Mouse (Mus musculus): ENCODE data around the gene Olfr1215. TPM values are rescaled to one million over a fixed set of nuclear protein-coding genes. Genes with fewer than 3 reads are reported as not detected.
"Not testable (repeated sequence)": the region's sequence is repeated elsewhere in the genome, so short reads cannot be mapped to it uniquely, and the experiment has no call there.

The Olfr1215 gene
- total RNA-seq (2014; rRNA removed), result not detected in 2 replicates
- not detected in 2 replicates for polyA plus RNA-seq (2015; fragmentation: Nextera tagmentation; extraction: Ambion mirVana)

DNA sequence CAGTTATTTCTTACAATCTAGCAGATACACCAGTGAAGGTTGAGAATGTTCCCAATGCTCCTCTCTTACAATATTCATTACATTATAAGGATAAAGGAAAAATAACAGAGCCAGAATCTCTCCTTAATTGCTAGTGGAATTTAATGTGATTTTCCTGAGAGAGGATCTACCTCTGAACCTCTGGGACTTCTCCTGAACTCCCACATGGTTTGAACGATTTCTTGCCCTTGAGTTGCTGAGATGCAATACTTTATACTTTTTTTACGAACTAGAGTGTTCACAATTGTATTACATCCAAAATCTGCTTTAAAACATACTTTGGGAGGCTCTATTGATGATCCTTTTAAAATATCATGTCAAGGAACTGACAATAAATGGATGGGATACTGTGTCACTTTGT is at the start of gene Olfr1215:
Gene Olfr1215 (minus strand): TSS at position 101 of the 400 bp plus-strand sequence.
- no peak for TF ChIP-seq CTCF (IDR thresholded peaks at IDR 0.05)
- H3K27me3 ChIP-seq (ENCODE audit: insufficient read depth, low read length), result no peaks in the 10 kb centered on the region
- WGBS, result 71% methylated on average over 2 of the region's 2 CpGs
- H3K36me3 ChIP-seq (ENCODE audit: insufficient read depth, low read length), result no peaks in the 10 kb centered on the region
- H3K4me3 ChIP-seq (ENCODE audit: low read depth, low read length), result no peak within 1 kb of the TSS
- no peak within 1 kb of the TSS for H3K9ac ChIP-seq (replicated peaks; ENCODE audit: low read length, poor library complexity, severe bottlenecking)
- DNase-seq (ENCODE audit: low spot score) (no peak), ATAC-seq (ENCODE audit: low FRiP score) (no peak)
- no peaks in the 10 kb centered on the region for H3K4me1 ChIP-seq (ENCODE audit: insufficient read depth, low read length)
- no peaks in the 10 kb centered on the region for H3K9me3 ChIP-seq (ENCODE audit: low read length)
- no peak within 1 kb of the TSS for H3K4me2 ChIP-seq (ENCODE audit: low read depth, low read length, poor library complexity, severe bottlenecking)
- H3K27ac ChIP-seq (ENCODE audit: low read depth, low read length), result no peak within 1 kb of the TSS

- 70% methylated on average over 2 of the region's 2 CpGs for WGBS
- Histone ChIP-seq H3K36me3 (ENCODE audit: insufficient read depth, low read length) (no peaks in the 10 kb centered on the region), H3K4me2 (ENCODE audit: low read depth, low read length, poor library complexity, severe bottlenecking) (no peak within 1 kb of the TSS), H3K27me3 (ENCODE audit: insufficient read depth, low read length) (no peaks in the 10 kb centered on the region), H3K9me3 (ENCODE audit: low read length) (no peaks in the 10 kb centered on the region), H3K9ac (replicated peaks; ENCODE audit: low read length, poor library complexity, severe bottlenecking) (no peak within 1 kb of the TSS), H3K27ac (ENCODE audit: low read depth, low read length) (no peak within 1 kb of the TSS), H3K4me1 (ENCODE audit: insufficient read depth, low read length) (no peaks in the 10 kb centered on the region), H3K4me3 (ENCODE audit: low read depth, low read length) (no peak within 1 kb of the TSS)
- ATAC-seq (ENCODE audit: low FRiP score) (no peak), DNase-seq (ENCODE audit: low spot score) (no peak)
- no peak for TF ChIP-seq CTCF (IDR thresholded peaks at IDR 0.05)
These were observed 25.2 kb upstream of the Olfr1215 start, which contains the start of gene Olfr1217 for GRCm38 (mm10) chr2:89031965-89032364. Gene Olfr1217, minus strand, starts transcription at chr2:89032065.

GRCm38 (mm10) chr2:89021436-89021835 is 14.7 kb upstream of the Olfr1215 start:
- H3K36me3 ChIP-seq (ENCODE audit: insufficient read depth, low read length); H3K4me2 ChIP-seq (ENCODE audit: low read depth, low read length, poor library complexity, severe bottlenecking); H3K9ac ChIP-seq (replicated peaks; ENCODE audit: low read length, poor library complexity, severe bottlenecking); H3K9me3 ChIP-seq (ENCODE audit: low read length); H3K27ac ChIP-seq (ENCODE audit: low read depth, low read length); DNase-seq (ENCODE audit: low spot score); H3K4me3 ChIP-seq (ENCODE audit: low read depth, low read length); H3K4me1 ChIP-seq (ENCODE audit: insufficient read depth, low read length); H3K27me3 ChIP-seq (ENCODE audit: insufficient read depth, low read length); ATAC-seq (ENCODE audit: low FRiP score): not testable (repeated sequence)
- 77% methylated on average over 3 of the region's 3 CpGs for WGBS

DNA sequence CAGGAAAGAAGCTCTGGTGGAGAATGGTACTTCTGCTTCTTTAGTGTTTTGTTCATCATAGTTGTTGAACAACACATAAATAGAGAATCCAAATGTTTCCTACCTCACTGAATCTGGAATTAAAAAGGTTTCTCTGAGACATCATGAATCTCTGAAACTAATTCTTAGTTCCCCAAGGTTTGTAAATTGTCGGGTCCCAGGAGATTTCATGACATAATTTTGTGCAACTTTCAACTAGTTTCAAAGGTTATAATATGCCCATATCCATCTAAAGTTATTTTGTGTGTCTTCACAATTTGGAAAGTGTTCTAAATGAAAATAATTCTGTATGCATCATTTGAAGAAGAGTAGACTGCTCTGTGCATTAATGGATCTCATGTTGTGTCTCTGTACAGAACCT is 11.5 kb upstream of the Olfr1215 start, which contains the start of gene Olfr1216:
Gene Olfr1216 (minus strand): TSS at position 101 of the 400 bp plus-strand sequence.
- H3K27me3 ChIP-seq (ENCODE audit: insufficient read depth, low read length), result no peaks in the 10 kb centered on the region
- no peak for DNase-seq (ENCODE audit: low spot score)

GRCm38 (mm10) chr2:88992553-88992952 is 14.2 kb downstream of the Olfr1215 start, which contains the start of gene Olfr1214:
Gene Olfr1214, minus strand, starts transcription at chr2:88992653.
- Histone ChIP-seq H3K27me3 (ENCODE audit: insufficient read depth, low read length) (no peaks in the 10 kb centered on the region), H3K36me3 (ENCODE audit: insufficient read depth, low read length) (no peaks in the 10 kb centered on the region), H3K9me3 (ENCODE audit: low read length) (no peaks in the 10 kb centered on the region), H3K4me1 (ENCODE audit: insufficient read depth, low read length) (no peaks in the 10 kb centered on the region), H3K4me2 (ENCODE audit: low read depth, low read length, poor library complexity, severe bottlenecking) (no peak within 1 kb of the TSS), H3K4me3 (ENCODE audit: low read depth, low read length) (no peak within 1 kb of the TSS), H3K27ac (ENCODE audit: low read depth, low read length) (no peak within 1 kb of the TSS), H3K9ac (replicated peaks; ENCODE audit: low read length, poor library complexity, severe bottlenecking) (no peak within 1 kb of the TSS)
- TF ChIP-seq CTCF (IDR thresholded peaks at IDR 0.05), result no peak
- no peak for ATAC-seq (ENCODE audit: low FRiP score)
- no peak for DNase-seq (ENCODE audit: low spot score)
- WGBS, result 87% methylated on average over 1 of the region's 1 CpGs

More for the DNA sequence above, 11.5 kb upstream of the Olfr1215 start, which contains the start of gene Olfr1216:
- no peak for ATAC-seq (ENCODE audit: low FRiP score)
- Histone ChIP-seq H3K4me2 (ENCODE audit: low read depth, low read length, poor library complexity, severe bottlenecking) (no peak within 1 kb of the TSS), H3K4me1 (ENCODE audit: insufficient read depth, low read length) (no peaks in the 10 kb centered on the region), H3K36me3 (ENCODE audit: insufficient read depth, low read length) (no peaks in the 10 kb centered on the region), H3K9ac (replicated peaks; ENCODE audit: low read length, poor library complexity, severe bottlenecking) (no peak within 1 kb of the TSS), H3K27ac (ENCODE audit: low read depth, low read length) (no peak within 1 kb of the TSS), H3K9me3 (ENCODE audit: low read length) (no peaks in the 10 kb centered on the region), H3K4me3 (ENCODE audit: low read depth, low read length) (no peak within 1 kb of the TSS)
- TF ChIP-seq CTCF (IDR thresholded peaks at IDR 0.05), result no peak
- 77% methylated on average over 1 of the region's 1 CpGs for WGBS

- Histone ChIP-seq H3K27ac (ENCODE audit: low read depth, low read length) (no peak within 1 kb of the TSS), H3K4me2 (ENCODE audit: low read depth, low read length, poor library complexity, severe bottlenecking) (no peak within 1 kb of the TSS), H3K9me3 (ENCODE audit: low read length) (no peaks in the 10 kb centered on the region), H3K9ac (replicated peaks; ENCODE audit: low read length, poor library complexity, severe bottlenecking) (no peak within 1 kb of the TSS), H3K4me1 (ENCODE audit: insufficient read depth, low read length) (no peaks in the 10 kb centered on the region), H3K27me3 (ENCODE audit: insufficient read depth, low read length) (no peaks in the 10 kb centered on the region), H3K36me3 (ENCODE audit: insufficient read depth, low read length) (no peaks in the 10 kb centered on the region), H3K4me3 (ENCODE audit: low read depth, low read length) (no peak within 1 kb of the TSS)
- ATAC-seq (ENCODE audit: low FRiP score) (no peak), DNase-seq (ENCODE audit: low spot score) (no peak)
- no peak for TF ChIP-seq CTCF (IDR thresholded peaks at IDR 0.05)
- 75% methylated on average over 1 of the region's 1 CpGs for WGBS
These were observed 26.6 kb downstream of the Olfr1215 start, which contains the start of gene Gm13762 for GRCm38 (mm10) chr2:88980181-88980580. Gene Gm13762, minus strand, starts transcription at chr2:88980281.
